Mouse (Mus musculus): Measurements from ENCODE around the gene Gsg1l2. TPM values are rescaled to one million over a fixed set of nuclear protein-coding genes. Genes with fewer than 3 reads are reported as not detected.

The Gsg1l2 gene
- polyA plus RNA-seq, 1 experiment = not detected

GRCm38 (mm10) chr11:67800130-67800723, 25.8 kb downstream of the Gsg1l2 start:
- DNase-seq = no peak
- Histone ChIP-seq H3K4me1 (ENCODE audit: control insufficient read depth, insufficient read depth, low read length) (peaks cover 5% of the 10 kb centered on the region), H3K4me3 (replicated peaks; ENCODE audit: insufficient read depth, low read depth, low read length) (no peak overlapping the region), H3K27me3 (ENCODE audit: control insufficient read depth, insufficient read depth, low read length) (no peaks in the 10 kb centered on the region), H3K27ac (ENCODE audit: insufficient read depth, low read length) (no peak overlapping the region)
- TF ChIP-seq CTCF (IDR thresholded peaks at IDR 0.05; ENCODE audit: borderline replicate concordance, insufficient read depth, low read depth, low read length) (no peak), POLR2A (IDR thresholded peaks at IDR 0.05; ENCODE audit: borderline replicate concordance, insufficient read depth, low read length) (no peak)

- H3K4me1 ChIP-seq (ENCODE audit: control insufficient read depth, insufficient read depth, low read length) = peaks cover 5% of the 10 kb centered on the region
- H3K27ac ChIP-seq (ENCODE audit: insufficient read depth, low read length) = no peak overlapping the region
- DNase-seq = no peak
- H3K27me3 ChIP-seq (ENCODE audit: control insufficient read depth, insufficient read depth, low read length) = no peaks in the 10 kb centered on the region
- WGBS = 76% methylated on average over 8 of the region's 8 CpGs
- TF ChIP-seq POLR2A (IDR thresholded peaks at IDR 0.05; ENCODE audit: borderline replicate concordance, insufficient read depth, low read length) = no peak
- no peak for TF ChIP-seq CTCF (IDR thresholded peaks at IDR 0.05; ENCODE audit: borderline replicate concordance, insufficient read depth, low read depth, low read length)
- no peak overlapping the region for H3K4me3 ChIP-seq (replicated peaks; ENCODE audit: insufficient read depth, low read depth, low read length)
These were observed 26.8 kb downstream of the Gsg1l2 start for GRCm38 (mm10) chr11:67801169-67801568.

- no peak overlapping the region for H3K4me3 ChIP-seq (replicated peaks; ENCODE audit: insufficient read depth, low read depth, low read length)
- H3K27ac ChIP-seq (ENCODE audit: insufficient read depth, low read length) = no peak overlapping the region
- no peaks in the 10 kb centered on the region for H3K4me1 ChIP-seq (ENCODE audit: control insufficient read depth, insufficient read depth, low read length)
- no peaks in the 10 kb centered on the region for H3K27me3 ChIP-seq (ENCODE audit: control insufficient read depth, insufficient read depth, low read length)
- 97% methylated on average over 1 of the region's 1 CpGs for WGBS
- TF ChIP-seq CTCF (IDR thresholded peaks at IDR 0.05; ENCODE audit: borderline replicate concordance, insufficient read depth, low read depth, low read length) (0 out of 2 replicates have a peak, but pooled peaks have one; percentile 8), POLR2A (IDR thresholded peaks at IDR 0.05; ENCODE audit: borderline replicate concordance, insufficient read depth, low read length) (no peak)
- no peak for DNase-seq
These were observed 31.1 kb downstream of the Gsg1l2 start for GRCm38 (mm10) chr11:67805538-67805937.

GRCm38 (mm10) chr11:67806832-67807597, 32.6 kb downstream of the Gsg1l2 start:
- 73% methylated on average over 11 of the region's 11 CpGs for WGBS
- no peak overlapping the region for H3K27ac ChIP-seq (ENCODE audit: insufficient read depth, low read length)
- H3K4me3 ChIP-seq (replicated peaks; ENCODE audit: insufficient read depth, low read depth, low read length) = no peak overlapping the region
- no peak for TF ChIP-seq CTCF (IDR thresholded peaks at IDR 0.05; ENCODE audit: borderline replicate concordance, insufficient read depth, low read depth, low read length)
- no peak for TF ChIP-seq POLR2A (IDR thresholded peaks at IDR 0.05; ENCODE audit: borderline replicate concordance, insufficient read depth, low read length)
- no peak for DNase-seq
- H3K4me1 ChIP-seq (ENCODE audit: control insufficient read depth, insufficient read depth, low read length) = no peaks in the 10 kb centered on the region
- H3K27me3 ChIP-seq (ENCODE audit: control insufficient read depth, insufficient read depth, low read length) = no peaks in the 10 kb centered on the region

- no peaks in the 10 kb centered on the region for H3K4me1 ChIP-seq (ENCODE audit: control insufficient read depth, insufficient read depth, low read length)
- H3K4me3 ChIP-seq (replicated peaks; ENCODE audit: insufficient read depth, low read depth, low read length) = no peak overlapping the region
- DNase-seq = no peak
- 70% methylated on average over 5 of the region's 5 CpGs for WGBS
- H3K27me3 ChIP-seq (ENCODE audit: control insufficient read depth, insufficient read depth, low read length) = no peaks in the 10 kb centered on the region
- H3K27ac ChIP-seq (ENCODE audit: insufficient read depth, low read length) = no peak overlapping the region
- TF ChIP-seq CTCF (IDR thresholded peaks at IDR 0.05; ENCODE audit: borderline replicate concordance, insufficient read depth, low read depth, low read length) (peak; percentile 17; the same call in 1 of the 2 replicates), POLR2A (IDR thresholded peaks at IDR 0.05; ENCODE audit: borderline replicate concordance, insufficient read depth, low read length) (no peak)
These were observed 33.6 kb downstream of the Gsg1l2 start for GRCm38 (mm10) chr11:67808051-67808450.

GRCm38 (mm10) chr11:67811535-67811934, 37.1 kb downstream of the Gsg1l2 start:
- Histone ChIP-seq H3K4me1 (ENCODE audit: control insufficient read depth, insufficient read depth, low read length) (no peaks in the 10 kb centered on the region), H3K4me3 (replicated peaks; ENCODE audit: insufficient read depth, low read depth, low read length) (no peak overlapping the region), H3K27ac (ENCODE audit: insufficient read depth, low read length) (no peak overlapping the region), H3K27me3 (ENCODE audit: control insufficient read depth, insufficient read depth, low read length) (no peaks in the 10 kb centered on the region)
- DNase-seq = peak in 1 of 2 experiments; percentile 14
- TF ChIP-seq POLR2A (IDR thresholded peaks at IDR 0.05; ENCODE audit: borderline replicate concordance, insufficient read depth, low read length) = no peak
- TF ChIP-seq CTCF (IDR thresholded peaks at IDR 0.05; ENCODE audit: borderline replicate concordance, insufficient read depth, low read depth, low read length) = peak; percentile 41; the same call in 1 of the 2 replicates
- 61% methylated on average over 6 of the region's 6 CpGs for WGBS

- Histone ChIP-seq H3K4me1 (ENCODE audit: control insufficient read depth, insufficient read depth, low read length) (peaks cover 9% of the 10 kb centered on the region), H3K27me3 (ENCODE audit: control insufficient read depth, insufficient read depth, low read length) (no peaks in the 10 kb centered on the region), H3K4me3 (replicated peaks; ENCODE audit: insufficient read depth, low read depth, low read length) (no peak overlapping the region), H3K27ac (ENCODE audit: insufficient read depth, low read length) (no peak overlapping the region)
- peak in 1 of 2 experiments; percentile 22 for DNase-seq
- TF ChIP-seq POLR2A (IDR thresholded peaks at IDR 0.05; ENCODE audit: borderline replicate concordance, insufficient read depth, low read length) (no peak), CTCF (IDR thresholded peaks at IDR 0.05; ENCODE audit: borderline replicate concordance, insufficient read depth, low read depth, low read length) (peak; percentile 63)
- whole genome bisulfite sequencing = 7% methylated on average over 5 of the region's 5 CpGs
These were observed 45.2 kb downstream of the Gsg1l2 start for GRCm38 (mm10) chr11:67819604-67820003.

- WGBS = 39% methylated on average over 4 of the region's 4 CpGs
- H3K4me1 ChIP-seq (ENCODE audit: control insufficient read depth, insufficient read depth, low read length) = peaks cover 9% of the 10 kb centered on the region
- no peaks in the 10 kb centered on the region for H3K27me3 ChIP-seq (ENCODE audit: control insufficient read depth, insufficient read depth, low read length)
- H3K4me3 ChIP-seq (replicated peaks; ENCODE audit: insufficient read depth, low read depth, low read length) = no peak overlapping the region
- DNase-seq = peak in 1 of 2 experiments; percentile 15
- H3K27ac ChIP-seq (ENCODE audit: insufficient read depth, low read length) = no peak overlapping the region
- TF ChIP-seq POLR2A (IDR thresholded peaks at IDR 0.05; ENCODE audit: borderline replicate concordance, insufficient read depth, low read length) (no peak), CTCF (IDR thresholded peaks at IDR 0.05; ENCODE audit: borderline replicate concordance, insufficient read depth, low read depth, low read length) (peak; percentile 23; the same call in 1 of the 2 replicates)
These were observed 45.8 kb downstream of the Gsg1l2 start for GRCm38 (mm10) chr11:67820221-67820620.
